Mouse (Mus musculus) adrenal gland, postnatal 36 days (tissue): ENCODE data around the gene Ell3. TPM values are rescaled to one million over a fixed set of nuclear protein-coding genes. Genes with fewer than 3 reads are reported as not detected.

ENCODE experiments used
- microRNA-seq: library from miRNA; unstranded; fragments of <30 nt; microRNA quantifications from one replicate; pipeline ENCODE4 v1.2.0, GENCODE M21; 2021
- total RNA-seq, 2 experiments: library from RNA; stranded (reverse); gene quantifications; 2 replicates each; pipeline ENCODE4 v1.2.3; 2021

The Ell3 gene
- total RNA-seq, 2 experiments from 2014 or later, result 0.17 to 0.36 TPM

Small RNA genes lying within 50 kb of the gene (microRNA-seq; reads per million reads assigned to microRNA genes)
- gene Gm22953, result not detected

Other genes starting within 250 kb of the Ell3 start
- 10 to 100 TPM; 59.0 to 73.9 TPM for gene Trp53bp1, start 172.9 kb downstream of the Ell3 start, total RNA-seq
- 1 to 10 TPM; 6.0 to 7.0 TPM for gene Map1a, start 154.7 kb downstream of the Ell3 start, total RNA-seq
- 10 to 100 TPM; 49.5 to 50.3 TPM for gene Ppip5k1, start 88.9 kb downstream of the Ell3 start, total RNA-seq
- 1 to 10 TPM; 5.8 to 6.6 TPM for gene Ckmt1, start 86.6 kb downstream of the Ell3 start, total RNA-seq
- under 1 TPM; 0.10 to 0.76 TPM for gene Strc, start 57.1 kb downstream of the Ell3 start, total RNA-seq
- gene Pdia3, start 30.5 kb downstream of the Ell3 start, total RNA-seq, result 100 to 1,000 TPM; 412 to 415 TPM
- 1 to 10 TPM; 1.9 to 2.9 TPM for gene Catsper2, start 30.5 kb downstream of the Ell3 start, total RNA-seq
- gene Serf2, start 4.9 kb upstream of the Ell3 start, total RNA-seq, result 100 to 1,000 TPM; 333 to 337 TPM
- 10 to 100 TPM; 33.0 to 34.7 TPM for gene Hypk, start 9.0 kb upstream of the Ell3 start, total RNA-seq
- under 1 TPM in 1 of 2 experiments, not detected in 1; 0.20 TPM for gene Serinc4, start 12.5 kb upstream of the Ell3 start, total RNA-seq
- gene Mfap1b, start 29.8 kb upstream of the Ell3 start, total RNA-seq, result 10 to 100 TPM; 37.8 to 39.9 TPM
- gene Mfap1a, start 62.4 kb upstream of the Ell3 start, total RNA-seq, result 10 to 100 TPM; 32.0 to 33.1 TPM
- gene Wdr76, start 62.4 kb upstream of the Ell3 start, total RNA-seq, result 1 to 10 TPM; 3.4 to 3.7 TPM